Mouse (Mus musculus): ENCODE results near the gene Mast4.

Mast4 gene

DNA sequence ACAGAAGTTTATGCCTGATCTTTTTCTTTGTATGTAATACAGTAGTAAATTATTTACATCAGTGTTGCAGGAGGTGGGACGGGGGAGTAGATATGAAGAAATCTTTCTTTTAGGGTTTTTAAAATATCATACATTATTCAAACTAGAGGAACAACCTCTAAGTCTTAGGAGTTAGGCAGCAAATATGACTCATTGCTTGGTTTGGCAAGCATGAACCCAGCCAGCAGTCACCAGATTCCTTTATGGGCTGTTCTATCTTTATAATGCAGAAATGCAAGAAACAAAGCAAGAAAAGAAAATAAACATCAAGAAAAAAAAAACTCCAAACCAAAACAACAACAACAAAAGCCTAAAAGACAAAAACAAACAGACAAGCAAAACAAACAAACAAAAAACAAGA is 344.2 kb downstream of the Mast4 start:
- peak; percentile 36 for DNase-seq (ENCODE audit: inconsistent ontology term)

DNA sequence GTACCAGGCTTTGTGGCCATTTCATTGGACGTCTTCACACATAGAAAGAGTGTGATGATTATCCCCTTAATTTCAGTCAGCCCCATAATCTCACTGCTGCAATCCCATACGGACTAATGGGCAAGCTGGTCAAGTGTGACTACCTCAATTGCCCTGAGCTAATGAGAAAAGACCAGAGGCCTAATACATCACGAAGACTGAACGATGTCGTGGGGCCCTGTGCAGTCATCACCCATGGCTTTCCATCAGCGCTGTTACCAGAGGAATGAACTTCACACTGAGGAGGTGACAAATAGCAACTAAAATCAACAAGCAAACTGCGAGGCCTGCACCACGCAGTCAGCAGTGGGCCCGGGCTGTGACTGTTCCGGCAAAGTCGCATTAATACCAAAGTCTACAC is 344.7 kb downstream of the Mast4 start:
- no peak for DNase-seq (ENCODE audit: inconsistent ontology term)

DNA sequence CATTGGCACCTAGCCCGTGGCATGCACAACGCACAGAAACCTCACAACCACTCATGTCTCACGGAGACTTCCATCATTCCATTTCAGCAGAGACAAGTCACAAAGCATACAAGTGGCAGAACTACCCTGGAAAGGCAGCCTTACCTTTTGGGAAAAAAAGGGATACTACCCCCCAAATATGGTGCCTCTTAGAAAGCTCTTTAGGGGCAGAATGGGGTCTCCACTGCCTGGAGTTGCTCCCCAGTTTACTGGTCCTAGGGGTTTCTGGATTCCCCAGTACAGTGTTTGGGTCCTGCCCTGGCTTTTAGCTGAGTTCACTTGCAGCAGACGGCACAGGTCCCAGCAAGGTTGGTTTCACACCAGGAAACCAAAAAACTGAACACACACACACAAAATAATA is 345.3 kb downstream of the Mast4 start:
- no peak for DNase-seq (ENCODE audit: inconsistent ontology term)

DNA sequence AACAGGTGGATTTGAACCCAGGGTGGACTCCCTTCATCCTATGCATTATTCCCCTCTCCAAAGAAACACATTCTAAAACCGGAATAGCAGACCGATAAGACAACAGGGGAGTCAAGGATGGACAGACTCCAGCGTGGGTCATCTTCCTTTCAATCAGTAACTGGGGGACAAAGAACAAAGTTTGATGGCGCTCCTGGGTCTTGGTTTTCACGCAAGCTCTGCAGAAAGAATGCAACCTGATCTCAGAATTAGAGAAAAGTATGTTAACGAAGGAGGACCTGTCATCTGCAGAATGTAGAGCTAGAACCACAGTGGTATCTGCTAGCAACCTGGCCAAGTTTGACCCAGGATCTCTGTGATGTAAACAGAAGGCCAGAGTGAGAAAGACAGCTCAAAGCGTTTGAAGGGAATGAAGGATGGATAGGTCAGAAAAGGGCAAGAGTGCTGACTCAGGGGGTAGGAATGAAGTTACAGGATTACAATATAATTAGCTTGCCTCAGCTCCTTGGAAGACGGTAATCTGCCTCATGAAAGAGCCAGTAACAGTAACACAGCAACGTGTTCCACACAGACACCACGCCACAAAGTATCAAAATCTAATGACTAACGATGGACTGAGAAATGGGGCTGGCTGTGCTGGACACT is 345.9 kb downstream of the Mast4 start:
- DNase-seq (ENCODE audit: inconsistent ontology term) = peak; percentile 65

DNA sequence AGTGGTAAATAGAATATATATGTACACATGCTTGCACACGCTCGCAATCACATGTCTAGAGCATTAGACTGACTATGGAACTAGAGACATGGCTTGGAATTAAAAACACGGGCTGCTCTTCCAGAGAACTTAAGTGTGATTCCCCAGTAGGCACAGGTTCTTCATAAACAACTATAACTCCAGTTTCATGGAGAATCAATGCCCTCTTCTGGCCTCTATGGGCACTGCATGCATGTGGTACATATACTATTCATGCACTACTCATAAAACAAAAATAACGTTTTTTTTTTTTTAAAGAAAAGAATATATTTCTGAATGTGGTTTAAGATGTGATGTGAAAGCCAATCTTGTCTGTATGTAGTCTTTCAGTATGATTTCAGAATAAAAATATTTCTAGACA is 349.7 kb downstream of the Mast4 start:
- DNase-seq (ENCODE audit: inconsistent ontology term) = no peak

DNA sequence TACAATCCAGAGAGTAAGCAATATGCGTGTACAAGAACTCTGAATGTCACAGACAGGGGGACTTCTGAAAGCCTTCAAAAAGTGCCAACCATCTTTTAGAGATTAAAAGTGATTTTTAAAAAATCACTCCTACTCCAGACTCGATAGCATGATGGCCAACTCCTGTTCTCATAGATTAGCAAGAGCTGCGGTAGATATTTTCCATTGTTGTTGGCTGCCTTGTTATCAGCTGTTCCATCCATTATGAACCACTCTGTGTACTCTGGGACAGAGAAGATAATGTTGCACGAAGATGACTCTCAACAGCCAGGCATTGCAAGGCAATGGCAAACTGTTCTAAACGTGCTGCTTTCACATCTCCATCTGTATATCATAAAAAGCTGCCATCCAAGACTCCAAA is 360.4 kb downstream of the Mast4 start:
- no peak for DNase-seq (ENCODE audit: inconsistent ontology term)

DNA sequence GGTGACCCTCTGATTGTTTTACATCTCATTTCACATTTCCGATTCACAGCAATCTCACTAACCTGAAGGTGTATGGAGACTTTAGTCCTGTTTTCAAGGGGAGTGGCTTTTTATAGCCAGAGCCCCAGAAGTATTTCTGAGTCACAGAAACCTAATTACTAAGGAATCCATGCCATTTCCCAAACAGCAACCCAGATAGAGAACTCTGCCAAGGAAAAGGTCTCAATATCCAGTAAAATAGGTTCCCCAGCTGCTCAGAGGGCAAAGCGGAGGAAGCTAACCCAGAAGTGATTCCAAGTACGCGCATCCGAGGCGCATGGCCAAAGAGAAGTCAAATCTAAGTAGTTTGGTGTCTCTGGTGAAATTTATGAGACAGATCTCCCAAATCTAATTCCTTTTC is 370.8 kb downstream of the Mast4 start:
- DNase-seq (ENCODE audit: inconsistent ontology term) = peak; percentile 77

DNA sequence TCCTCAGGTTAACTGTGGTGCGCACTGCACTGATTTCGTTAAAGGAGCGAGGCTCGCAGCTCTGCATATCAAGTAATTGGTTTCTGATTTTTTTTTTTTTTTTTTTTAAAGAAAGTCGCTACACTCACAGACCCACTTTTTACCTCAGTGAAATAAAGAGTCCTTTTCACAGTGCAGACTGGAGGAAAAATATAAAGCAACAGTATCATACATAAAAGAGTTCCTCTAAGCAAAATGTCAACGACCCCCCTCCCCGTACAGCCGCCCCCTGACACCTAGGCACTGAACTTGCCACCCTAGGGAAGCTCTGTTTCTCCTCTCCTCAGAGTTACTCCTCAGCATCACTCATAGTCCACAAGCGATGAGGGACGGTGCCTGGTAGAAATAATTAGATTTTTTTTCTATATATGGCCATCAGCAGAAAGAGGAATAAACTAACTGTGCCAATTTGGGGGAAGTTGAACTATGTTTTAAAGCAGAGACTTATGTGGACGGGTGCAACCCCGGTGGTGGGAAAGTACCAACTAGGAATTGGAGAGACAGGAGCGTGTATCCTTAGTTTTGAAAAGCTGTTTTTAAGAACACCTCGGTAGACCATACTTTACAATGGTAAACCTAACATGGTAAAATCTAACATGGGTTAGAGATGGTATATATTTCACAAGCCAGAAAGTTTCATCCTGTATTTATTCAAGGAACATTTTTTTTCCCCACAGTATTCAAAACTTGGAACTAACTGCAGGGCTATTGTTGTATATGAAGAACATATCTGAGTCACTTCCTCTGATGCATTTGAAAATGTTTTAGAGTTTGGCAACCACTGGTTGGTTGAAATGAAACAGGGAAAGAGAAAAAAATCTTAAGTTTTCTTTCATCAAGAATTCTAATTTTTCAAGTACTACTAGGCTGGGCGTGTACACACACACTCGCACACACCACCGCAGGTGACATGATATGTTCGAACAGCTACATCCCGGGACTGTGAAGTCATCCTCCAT is 375.7 kb downstream of the Mast4 start:
- DNase-seq (ENCODE audit: inconsistent ontology term) = peak; percentile 43

DNA sequence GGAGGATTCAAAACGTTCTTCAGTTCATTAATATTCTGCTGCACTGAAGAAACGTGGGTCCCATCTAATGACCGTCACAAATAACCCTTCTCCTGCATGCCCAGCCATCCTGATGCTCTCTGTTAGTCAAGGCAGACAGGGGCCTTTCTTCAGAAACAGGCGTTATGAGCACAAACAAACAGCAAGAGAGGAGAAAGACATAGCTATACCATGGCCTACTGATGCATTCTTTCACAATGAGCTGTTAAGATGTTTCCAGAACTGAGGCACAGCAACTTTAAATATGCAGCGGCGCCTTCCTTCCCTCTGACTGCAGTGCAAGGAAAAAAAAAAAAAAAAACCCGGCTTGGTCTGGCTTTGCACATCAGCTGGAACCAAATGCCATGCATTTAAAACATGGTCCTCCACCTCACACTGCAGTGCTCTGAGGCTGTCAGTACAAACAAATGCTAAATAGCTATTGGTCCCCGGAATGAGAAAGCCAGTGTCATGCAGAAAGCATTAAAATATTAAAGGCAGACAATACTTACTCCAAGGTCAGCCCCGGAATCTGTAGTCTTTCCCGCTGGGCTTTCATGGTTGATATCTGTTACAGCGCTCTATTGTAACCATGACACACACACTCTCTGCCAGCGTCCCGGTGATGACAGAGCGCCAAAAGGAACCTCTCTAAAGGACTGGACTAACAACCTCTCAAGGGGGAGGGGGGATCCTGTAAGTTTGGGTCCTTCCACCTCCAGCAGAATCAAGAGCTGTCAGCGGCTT is 376.6 kb downstream of the Mast4 start:
- DNase-seq (ENCODE audit: inconsistent ontology term) = peak; percentile 54

DNA sequence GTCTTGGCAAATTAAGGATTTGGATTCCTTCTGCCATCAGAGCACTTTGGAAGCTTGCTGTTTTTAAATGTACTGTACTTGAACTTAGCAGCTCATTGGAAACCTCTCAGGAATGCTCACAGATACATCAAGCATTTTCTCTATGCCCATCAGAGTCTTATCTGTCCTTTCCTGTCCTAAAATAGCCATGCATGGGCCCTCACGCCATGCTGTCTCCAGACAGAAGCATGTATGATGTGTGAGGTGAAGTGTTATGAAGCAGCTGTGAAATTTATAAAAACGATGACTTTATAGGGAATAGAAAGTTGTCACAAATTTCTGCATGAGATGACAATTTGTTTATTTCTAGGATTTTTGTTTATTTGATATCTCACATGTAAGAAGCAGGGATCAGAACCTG is 378.8 kb downstream of the Mast4 start:
- DNase-seq (ENCODE audit: inconsistent ontology term) = no peak

DNA sequence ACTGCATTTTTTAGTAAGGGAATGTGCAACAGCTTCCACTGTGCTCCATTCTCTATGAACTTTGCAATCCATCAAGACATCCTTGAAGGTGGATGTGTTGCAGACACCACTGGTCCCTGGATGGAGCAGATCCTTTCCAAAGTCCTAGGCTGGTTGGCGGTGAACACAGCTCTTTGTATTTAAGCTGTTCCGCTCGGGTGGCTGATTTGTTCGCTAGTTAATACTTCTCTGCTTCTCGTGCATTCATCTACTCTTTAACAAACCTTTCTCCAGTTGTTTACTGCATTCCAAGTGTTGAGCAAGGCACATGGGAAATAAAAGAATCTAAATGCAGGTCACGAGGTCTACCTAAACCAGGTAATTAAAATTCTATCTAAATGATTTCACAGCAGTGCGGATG is 384.5 kb downstream of the Mast4 start:
- DNase-seq (ENCODE audit: inconsistent ontology term) = no peak

DNA sequence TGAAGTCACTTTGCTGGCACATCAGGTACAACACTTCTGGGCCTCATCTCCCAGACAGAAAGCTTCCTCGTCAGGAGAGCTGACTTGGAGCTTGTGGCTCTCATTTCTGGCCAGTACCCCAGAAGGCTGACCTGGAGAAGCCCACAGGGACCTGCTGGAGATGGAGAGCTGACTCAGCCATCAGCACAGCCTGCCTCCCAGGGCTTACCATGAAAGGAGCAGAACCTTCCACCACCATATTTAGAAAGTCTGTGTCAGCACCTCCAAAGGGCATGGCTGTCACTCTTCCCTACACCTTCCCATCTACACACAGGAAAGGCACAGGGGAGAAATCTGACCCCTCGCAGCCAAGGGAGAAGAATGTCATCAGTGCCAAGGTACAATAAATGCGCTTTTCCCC is 385.3 kb downstream of the Mast4 start:
- no peak for DNase-seq (ENCODE audit: inconsistent ontology term)

DNA sequence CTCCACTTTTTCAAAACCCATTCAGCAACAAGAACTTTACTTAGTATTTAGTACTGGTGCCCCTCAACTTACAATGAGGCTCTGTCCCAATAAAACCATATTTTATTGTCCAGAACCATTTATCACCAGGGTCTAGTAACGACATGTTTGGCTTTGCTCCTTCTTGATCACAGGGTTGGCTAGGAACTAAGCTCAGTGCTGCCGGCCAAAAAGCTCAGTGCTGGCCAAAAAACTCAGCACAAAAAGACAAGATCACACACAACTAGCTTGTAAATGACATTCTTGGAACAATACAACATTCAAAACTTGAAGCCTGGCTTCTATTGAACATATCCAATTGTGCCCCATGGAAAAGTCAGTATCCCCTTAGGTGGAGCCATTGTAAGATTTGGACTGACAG is 386.8 kb downstream of the Mast4 start:
- peak; percentile 40 for DNase-seq (ENCODE audit: inconsistent ontology term)

DNA sequence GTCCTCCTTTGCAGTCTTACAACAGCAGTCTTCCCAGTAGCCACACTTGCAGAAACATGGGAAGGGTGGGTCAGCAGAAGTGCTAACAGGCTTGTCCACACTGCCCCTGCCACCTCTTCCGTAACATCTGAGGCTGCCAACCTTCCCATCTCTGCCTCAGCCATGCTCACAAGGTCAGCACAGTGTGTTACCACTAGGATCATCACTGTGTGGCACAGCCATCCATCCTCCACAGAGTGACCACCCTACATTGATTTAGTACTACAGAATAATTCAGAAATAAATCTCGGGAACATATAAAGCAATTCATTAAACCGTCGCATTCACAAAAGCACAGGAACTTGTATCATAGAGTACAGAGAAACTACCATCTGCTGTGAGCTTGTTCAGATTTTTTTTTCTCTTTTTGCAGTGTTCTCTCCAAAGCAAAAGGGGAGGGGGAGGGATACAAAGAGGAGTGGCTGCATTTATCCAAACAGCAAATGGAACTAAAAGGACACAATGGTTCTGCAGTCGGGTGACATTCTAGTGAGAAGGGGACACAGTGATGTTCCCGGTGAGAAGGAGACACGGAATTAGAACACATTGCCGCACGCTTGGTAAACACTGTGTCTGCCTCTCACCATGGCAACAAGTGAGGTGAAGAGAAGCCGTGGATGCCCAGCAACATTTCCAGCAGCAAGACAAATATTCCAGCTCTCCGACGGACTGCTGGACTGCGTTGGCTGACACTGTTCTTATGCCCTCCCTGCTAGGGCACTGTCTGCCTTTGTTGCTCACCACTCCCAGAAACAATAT is 388.1 kb downstream of the Mast4 start:
- no peak for DNase-seq (ENCODE audit: inconsistent ontology term)

DNA sequence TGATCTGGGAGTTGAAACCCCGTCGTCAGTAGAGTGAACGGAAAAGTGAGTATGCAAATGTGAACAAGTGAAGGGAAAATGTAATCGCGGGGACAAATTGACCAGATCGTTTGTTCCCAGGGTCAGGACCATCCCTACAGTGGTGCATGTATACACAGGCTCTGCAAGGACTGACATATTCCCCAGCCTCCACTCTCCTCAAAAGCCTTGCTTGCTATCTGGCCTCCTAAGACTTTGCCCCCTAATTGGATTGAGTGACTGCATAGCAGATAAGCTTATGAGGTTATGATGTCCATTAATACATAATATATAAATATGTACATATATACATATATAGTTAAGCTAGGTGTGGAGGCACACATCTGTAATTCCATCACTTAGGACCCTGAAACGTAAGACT is 388.8 kb downstream of the Mast4 start:
- no peak for DNase-seq (ENCODE audit: inconsistent ontology term)

DNA sequence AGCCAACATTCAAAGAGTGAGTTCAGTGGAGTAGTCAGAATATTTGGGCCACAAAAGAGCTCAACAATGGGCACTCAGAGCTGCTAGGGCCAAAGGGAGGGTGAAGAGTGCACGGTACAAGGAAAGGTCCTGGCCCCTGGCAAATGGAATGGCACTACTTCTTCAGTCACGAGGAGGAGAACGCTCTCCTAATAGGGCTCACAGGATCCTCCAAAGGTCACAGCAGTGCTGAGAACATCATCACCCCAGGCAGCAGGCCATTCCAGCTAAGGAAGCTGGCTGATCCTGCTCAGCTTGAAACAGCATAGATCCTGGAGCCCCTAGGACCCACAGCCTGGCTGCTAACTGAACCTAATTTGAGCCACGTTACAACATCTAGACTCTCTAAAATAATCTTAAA is 389.8 kb downstream of the Mast4 start:
- no peak for DNase-seq (ENCODE audit: inconsistent ontology term)

DNA sequence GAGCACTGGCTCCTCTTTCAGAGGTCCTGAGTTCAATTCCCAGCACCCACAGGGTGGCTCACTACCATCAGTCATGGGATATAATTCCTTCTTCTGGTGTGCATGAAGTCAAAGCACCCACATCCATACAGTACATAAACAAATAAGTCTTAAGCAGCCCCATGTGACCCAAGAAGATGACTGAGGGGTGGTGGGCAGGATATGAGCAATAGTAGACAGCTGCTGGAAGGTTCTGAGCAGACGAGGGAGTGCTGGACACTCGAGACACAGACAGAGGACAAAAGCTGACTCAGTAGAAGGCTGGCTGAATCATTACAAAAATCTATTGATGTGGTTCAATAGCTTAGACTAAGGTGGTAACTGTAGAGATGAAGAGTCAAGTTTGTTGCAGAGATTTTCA is 391.7 kb downstream of the Mast4 start:
- peak; percentile 28 for DNase-seq (ENCODE audit: inconsistent ontology term)

DNA sequence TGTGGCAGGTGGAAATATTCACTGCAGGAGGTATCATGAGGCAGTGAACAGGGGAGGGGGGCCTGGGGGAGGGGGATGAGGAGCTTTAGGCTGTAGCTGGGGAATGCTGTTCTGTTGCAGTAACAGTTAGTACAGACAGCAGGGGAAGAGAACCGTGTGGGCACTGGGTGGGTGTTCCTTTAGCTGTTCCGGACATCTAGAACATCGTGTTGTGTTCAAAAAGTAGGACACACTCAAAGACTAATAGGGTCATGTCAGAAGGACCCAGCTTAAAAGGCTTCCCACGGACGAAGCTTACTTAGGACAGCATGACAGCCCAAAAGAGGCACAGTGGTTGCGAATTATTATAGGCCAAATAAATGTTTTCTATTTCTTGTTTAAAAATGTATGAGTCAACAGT is 393.8 kb downstream of the Mast4 start:
- DNase-seq (ENCODE audit: inconsistent ontology term) = no peak

DNA sequence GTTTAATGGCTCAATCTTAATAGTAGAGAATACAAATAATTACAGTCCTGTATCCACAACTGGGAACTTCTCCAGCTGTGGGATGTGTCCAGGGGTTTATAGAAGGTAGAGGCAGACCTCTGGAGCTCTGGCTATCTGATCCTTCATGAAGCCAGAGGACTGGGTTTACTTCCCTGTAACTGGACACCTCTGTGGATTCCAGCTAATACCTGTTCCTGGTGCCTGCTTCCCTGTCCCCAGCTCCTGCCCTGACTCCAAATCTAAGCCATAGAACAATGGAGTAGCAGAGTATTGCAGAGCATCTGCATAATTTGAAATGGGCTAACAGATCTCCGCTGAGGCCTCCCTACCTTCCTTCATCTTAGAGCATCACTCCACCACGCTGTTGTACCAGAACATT is 398.1 kb downstream of the Mast4 start:
- DNase-seq (ENCODE audit: inconsistent ontology term) = no peak

DNA sequence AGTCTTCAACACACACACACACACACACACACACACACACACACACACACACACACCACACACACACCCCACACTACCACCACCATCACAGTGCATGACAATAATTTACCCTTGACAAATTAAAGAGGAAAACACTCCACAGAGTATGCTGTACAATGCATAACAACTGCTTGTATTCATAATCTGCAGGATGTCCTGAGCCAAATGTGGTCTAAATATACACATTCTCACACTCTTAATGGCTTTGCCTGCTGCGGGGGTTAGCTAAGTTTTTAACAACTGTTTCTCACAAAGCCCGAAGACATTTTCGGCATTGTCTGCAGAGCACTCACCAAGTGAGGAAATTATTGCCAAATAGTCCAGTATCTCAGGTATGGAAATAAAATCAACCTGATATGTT is 398.5 kb downstream of the Mast4 start:
- DNase-seq (ENCODE audit: inconsistent ontology term) = no peak

DNA sequence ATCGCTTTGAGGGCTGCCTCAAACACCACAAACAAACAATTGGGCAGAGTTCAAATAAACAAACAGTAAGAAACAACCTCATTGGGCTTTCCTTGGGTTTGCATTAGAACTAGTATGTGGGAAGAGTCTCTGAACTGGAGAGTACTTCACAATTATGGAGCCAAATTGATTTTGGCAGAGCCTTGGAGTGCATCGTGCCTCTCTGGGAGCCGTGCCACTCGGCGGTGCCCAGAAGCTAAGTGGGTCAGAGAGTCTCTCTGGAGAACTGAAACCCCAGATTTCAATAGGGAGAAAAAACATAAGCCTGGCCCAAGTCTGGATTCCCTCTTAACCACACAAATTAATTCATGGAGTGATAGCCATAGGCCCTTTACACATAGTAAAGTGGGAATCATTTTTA is 400.6 kb downstream of the Mast4 start:
- DNase-seq (ENCODE audit: inconsistent ontology term) = peak; percentile 90

DNA sequence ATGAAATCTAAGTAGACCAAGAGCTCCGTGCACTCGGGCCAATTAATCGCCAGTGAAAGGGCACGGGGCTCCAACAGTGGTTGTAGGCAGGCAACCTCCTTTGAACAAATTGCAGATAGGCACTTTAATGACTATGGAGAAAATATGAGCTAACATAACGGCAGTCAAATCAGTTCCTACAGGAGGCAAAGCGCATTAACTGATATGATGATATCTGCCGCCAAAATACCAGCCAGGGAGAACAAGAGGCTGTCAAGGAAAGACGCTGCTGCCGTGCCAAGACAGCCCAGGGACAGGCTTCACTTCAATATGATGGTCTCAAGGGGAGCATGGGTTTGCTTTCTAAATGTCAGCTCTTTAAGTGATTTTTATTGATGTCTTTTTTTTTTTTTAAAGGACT is 401.9 kb downstream of the Mast4 start:
- no peak for DNase-seq (ENCODE audit: inconsistent ontology term)
